Mouse (Mus musculus) MEL (cell line): Measurements from ENCODE around the gene Dctn1. TPM values are rescaled to one million over a fixed set of nuclear protein-coding genes. Genes with fewer than 3 reads are reported as not detected.
A peak's percentile ranks its signal among the peaks of the same experiment; 100 is the strongest.

ENCODE experiments used
- DNase-seq: peaks from one replicate; pipeline ENCODE4 v3.0.0; 2011; ENCODE audit warnings: low read depth, low spot score
- H3K27ac ChIP-seq: 2 replicates; pipeline ENCODE4 v1.5.1; 2012; ENCODE audit warnings: low read depth, mild to moderate bottlenecking, control low read depth, low read length, moderate library complexity; ENCODE audit not compliant: control insufficient read depth
- H3K27me3 ChIP-seq, 2 experiments: fragments of 150-350 bp in 1 of 2; sonication (generic) in 1 of 2; 2 replicates each; pipeline ENCODE4 v1.6.1; 2012; ENCODE audit warnings: low read length in 2 of 2, mild to moderate bottlenecking in 2 of 2, improper control_type of control experiment in 1 of 2, moderate library complexity in 1 of 2; ENCODE audit not compliant: insufficient read depth in 2 of 2, control insufficient read depth in 1 of 2
- H3K36me3 ChIP-seq, 2 experiments: 2 replicates each; pipeline ENCODE4 v1.6.1; 2012 to 2014; ENCODE audit warnings: low read length in 2 of 2, improper control_type of control experiment in 1 of 2, inconsistent platforms in 1 of 2, mild to moderate bottlenecking in 1 of 2; ENCODE audit not compliant: insufficient read depth in 2 of 2, control insufficient read depth in 1 of 2
- H3K4me1 ChIP-seq, 2 experiments: fragments of 150-350 bp in 1 of 2; sonication (generic) in 1 of 2; 2 replicates each; pipeline ENCODE4 v1.6.1; 2012; ENCODE audit warnings: low read length in 2 of 2, improper control_type of control experiment in 1 of 2, mild to moderate bottlenecking in 1 of 2; ENCODE audit not compliant: insufficient read depth in 2 of 2, control insufficient read depth in 1 of 2
- H3K4me3 ChIP-seq, 2 experiments: fragments of 150-350 bp in 1 of 2; sonication (generic) in 1 of 2; 2 replicates each; pipeline ENCODE4 v1.5.1; 2012; ENCODE audit warnings: low read depth in 2 of 2, low read length in 2 of 2, mild to moderate bottlenecking in 2 of 2, moderate library complexity in 2 of 2, control low read depth in 1 of 2, improper control_type of control experiment in 1 of 2; ENCODE audit not compliant: control insufficient read depth in 1 of 2, insufficient read depth in 1 of 2
- H3K79me2 ChIP-seq: 2 replicates; pipeline ENCODE4 v1.6.1; 2012; ENCODE audit warnings: mild to moderate bottlenecking, low read length, moderate library complexity; ENCODE audit not compliant: control insufficient read depth, poor library complexity, insufficient read depth
- H3K9ac ChIP-seq: 2 replicates; pipeline ENCODE4 v1.6.1; 2012; ENCODE audit warnings: low read depth, mild to moderate bottlenecking, control low read depth, low read length, moderate library complexity; ENCODE audit not compliant: control insufficient read depth, poor library complexity, severe bottlenecking
- H3K9me3 ChIP-seq: fragments of 150-350 bp; sonication (generic); replicated peaks from 2 replicates; pipeline ENCODE4 v1.6.1; 2012; ENCODE audit warnings: mild to moderate bottlenecking, low read length, improper control_type of control experiment, moderate library complexity; ENCODE audit not compliant: insufficient read depth
- BHLHE40 ChIP-seq: IDR thresholded peaks from 2 replicates; pipeline ENCODE4 v1.6.1; 2012; ENCODE audit warnings: low read depth, mild to moderate bottlenecking, inconsistent platforms, low read length, improper control_type of control experiment, borderline replicate concordance
- CHD1 ChIP-seq: IDR thresholded peaks from 2 replicates; pipeline ENCODE4 v1.6.1; 2012; ENCODE audit warnings: low read depth, mild to moderate bottlenecking, inconsistent platforms, low read length, improper control_type of control experiment
- CHD2 ChIP-seq: IDR thresholded peaks from 2 replicates; pipeline ENCODE4 v1.6.1; 2011; ENCODE audit warnings: low read length, improper control_type of control experiment
- E2F4 ChIP-seq: IDR thresholded peaks from 2 replicates; pipeline ENCODE4 v1.6.1; 2011; ENCODE audit warnings: low read depth, low read length, improper control_type of control experiment, borderline replicate concordance
- ELF1 ChIP-seq: IDR thresholded peaks from 2 replicates; pipeline ENCODE4 v1.6.1; 2014; ENCODE audit warnings: low read depth, mild to moderate bottlenecking, inconsistent platforms, low read length, improper control_type of control experiment, moderate library complexity
- ETS1 ChIP-seq: IDR thresholded peaks from 2 replicates; pipeline ENCODE4 v1.6.1; 2012; ENCODE audit warnings: low read depth, mild to moderate bottlenecking, inconsistent platforms, low read length, improper control_type of control experiment, moderate library complexity
- GABPA ChIP-seq: IDR thresholded peaks from 2 replicates; pipeline ENCODE4 v1.6.1; 2012; ENCODE audit warnings: low read depth, mild to moderate bottlenecking, inconsistent platforms, low read length, improper control_type of control experiment, moderate library complexity
- HCFC1 ChIP-seq: IDR thresholded peaks from 2 replicates; pipeline ENCODE4 v1.6.1; 2012; ENCODE audit warnings: low read depth, mild to moderate bottlenecking, inconsistent platforms, low read length, improper control_type of control experiment, moderate library complexity
- JUND ChIP-seq: IDR thresholded peaks from 2 replicates; pipeline ENCODE4 v1.6.1; 2011; ENCODE audit warnings: low read depth, mild to moderate bottlenecking, improper control_type of control experiment, low read length
- MAFK ChIP-seq: IDR thresholded peaks from 2 replicates; pipeline ENCODE4 v1.6.1; 2011; ENCODE audit warnings: low read depth, mild to moderate bottlenecking, low read length, improper control_type of control experiment, borderline replicate concordance
- MAX ChIP-seq: IDR thresholded peaks from 2 replicates; pipeline ENCODE4 v1.6.1; 2011; ENCODE audit warnings: low read length, improper control_type of control experiment
- MXI1 ChIP-seq: IDR thresholded peaks from 2 replicates; pipeline ENCODE4 v1.6.1; 2011; ENCODE audit warnings: mild to moderate bottlenecking, low read depth, low read length, improper control_type of control experiment
- MYC ChIP-seq: IDR thresholded peaks from 2 replicates; pipeline ENCODE4 v1.6.1; 2011; ENCODE audit warnings: low read depth, mild to moderate bottlenecking, low read length, improper control_type of control experiment, moderate library complexity
- NELFE ChIP-seq: IDR thresholded peaks from 2 replicates; pipeline ENCODE4 v1.6.1; 2011; ENCODE audit warnings: low read depth, low read length, improper control_type of control experiment
- POLR2A ChIP-seq, 2 experiments: IDR thresholded peaks; 2 replicates each; pipeline ENCODE4 v1.6.1; 2011 to 2012; ENCODE audit warnings: low read length in 2 of 2, mild to moderate bottlenecking in 2 of 2, control low read depth in 1 of 2, improper control_type of control experiment in 1 of 2, low read depth in 1 of 2, moderate library complexity in 1 of 2; ENCODE audit not compliant: control insufficient read depth in 1 of 2, insufficient read depth in 1 of 2, poor library complexity in 1 of 2
- POLR2AphosphoS2 ChIP-seq: IDR thresholded peaks from 2 replicates; pipeline ENCODE4 v1.6.1; 2011; ENCODE audit warnings: low read length, improper control_type of control experiment
- POLR2AphosphoS5 ChIP-seq: IDR thresholded peaks from 2 replicates; pipeline ENCODE4 v1.6.1; 2012; ENCODE audit warnings: low read depth, borderline replicate concordance, mild to moderate bottlenecking, inconsistent platforms, low read length, moderate library complexity, mixed read lengths
- RAD21 ChIP-seq: IDR thresholded peaks from 2 replicates; pipeline ENCODE4 v1.6.1; 2011; ENCODE audit warnings: mild to moderate bottlenecking, low read depth, low read length, improper control_type of control experiment
- RCOR1 ChIP-seq: IDR thresholded peaks from 2 replicates; pipeline ENCODE4 v1.6.1; 2012; ENCODE audit warnings: low read depth, mild to moderate bottlenecking, inconsistent platforms, low read length, improper control_type of control experiment
- SIN3A ChIP-seq: IDR thresholded peaks from 2 replicates; pipeline ENCODE4 v1.6.1; 2012; ENCODE audit warnings: low read length, improper control_type of control experiment, inconsistent platforms
- SMC3 ChIP-seq: IDR thresholded peaks from 2 replicates; pipeline ENCODE4 v1.6.1; 2011; ENCODE audit warnings: low read depth, low read length, improper control_type of control experiment
- TCF12 ChIP-seq: IDR thresholded peaks from 2 replicates; pipeline ENCODE4 v1.6.1; 2014; ENCODE audit warnings: low read depth, mild to moderate bottlenecking, inconsistent platforms, low read length, improper control_type of control experiment, moderate library complexity
- USF1 ChIP-seq: IDR thresholded peaks from 2 replicates; pipeline ENCODE4 v1.6.1; 2014; ENCODE audit warnings: low read depth, mild to moderate bottlenecking, inconsistent platforms, low read length, improper control_type of control experiment, moderate library complexity
- USF2 ChIP-seq, 2 experiments: IDR thresholded peaks; 2 replicates each; pipeline ENCODE4 v1.6.1; 2011 to 2012; ENCODE audit warnings: improper control_type of control experiment in 2 of 2, low read length in 2 of 2, borderline replicate concordance in 1 of 2, inconsistent platforms in 1 of 2, low read depth in 1 of 2, mild to moderate bottlenecking in 1 of 2; ENCODE audit not compliant: insufficient read depth in 1 of 2
- ZKSCAN1 ChIP-seq: IDR thresholded peaks from 2 replicates; pipeline ENCODE4 v1.6.1; 2012; ENCODE audit warnings: low read depth, mild to moderate bottlenecking, inconsistent platforms, low read length, improper control_type of control experiment, moderate library complexity
- ZNF384 ChIP-seq: IDR thresholded peaks from 2 replicates; pipeline ENCODE4 v1.6.1; 2012; ENCODE audit warnings: low read depth, mild to moderate bottlenecking, inconsistent platforms, low read length, improper control_type of control experiment
- polyA plus RNA-seq, 2 experiments: library from polyadenylated mRNA; stranded (reverse) in 1 of 2; unstranded in 1 of 2; fragments of >175 nt in 1 of 2; fragments of >200 nt in 1 of 2; gene quantifications; 2 replicates each; pipeline versions ENCODE4 v1.2.1 to v1.2.4; 2012; ENCODE audit warnings: low replicate concordance in 2 of 2, low read depth in 1 of 2; ENCODE audit not compliant: insufficient read length in 2 of 2, insufficient read depth in 1 of 2, missing spikeins in 1 of 2
- total RNA-seq: library from RNA; depleted of rRNA; stranded (reverse); fragments of 300-350 nt; gene quantifications from 2 replicates; pipeline ENCODE4 v1.2.3, GENCODE M21; 2012

The Dctn1 gene
- total and polyA plus RNA-seq, 3 experiments = 23.3 to 81.9 TPM; not detected in 1

DNA sequence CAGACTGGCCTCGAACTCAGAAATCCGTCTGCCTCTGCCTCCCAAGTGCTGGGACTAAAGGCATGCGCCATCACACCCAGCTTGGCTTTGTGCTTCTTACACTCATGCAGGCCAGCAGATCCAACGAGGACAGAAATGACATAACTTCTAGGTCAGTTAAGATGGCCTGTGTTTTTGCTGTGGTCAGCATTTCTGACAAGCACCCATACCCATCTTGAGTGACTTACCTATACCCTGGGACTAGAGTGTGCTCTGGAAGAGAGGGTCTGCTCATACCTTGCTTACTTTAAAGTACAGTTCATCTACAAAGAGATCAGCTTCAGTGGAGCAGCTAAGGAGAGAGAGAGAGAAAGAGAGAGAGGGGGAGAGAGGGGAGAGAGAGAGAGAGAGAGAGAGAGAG lies 67.6 kb downstream of the Dctn1 start:
- H3K79me2 ChIP-seq = no peaks in the 10 kb centered on the region
- no peaks in the 10 kb centered on the region for H3K4me1 ChIP-seq
- DNase-seq = no peak
- H3K9me3 ChIP-seq = no peaks in the 10 kb centered on the region
- no peak overlapping the region for H3K27ac ChIP-seq
- no peak for TF ChIP-seq CHD2
- no peak for TF ChIP-seq MYC
- peak; percentile 49; the same call in 1 of the 2 replicates for TF ChIP-seq MAFK
- no peak for TF ChIP-seq POLR2AphosphoS2
- peaks cover 15 to 16% of the 10 kb centered on the region in 2 experiments for H3K27me3 ChIP-seq
- H3K9ac ChIP-seq = no peak overlapping the region
- H3K36me3 ChIP-seq = no peaks in the 10 kb centered on the region
- no peak overlapping the region for H3K4me3 ChIP-seq

DNA sequence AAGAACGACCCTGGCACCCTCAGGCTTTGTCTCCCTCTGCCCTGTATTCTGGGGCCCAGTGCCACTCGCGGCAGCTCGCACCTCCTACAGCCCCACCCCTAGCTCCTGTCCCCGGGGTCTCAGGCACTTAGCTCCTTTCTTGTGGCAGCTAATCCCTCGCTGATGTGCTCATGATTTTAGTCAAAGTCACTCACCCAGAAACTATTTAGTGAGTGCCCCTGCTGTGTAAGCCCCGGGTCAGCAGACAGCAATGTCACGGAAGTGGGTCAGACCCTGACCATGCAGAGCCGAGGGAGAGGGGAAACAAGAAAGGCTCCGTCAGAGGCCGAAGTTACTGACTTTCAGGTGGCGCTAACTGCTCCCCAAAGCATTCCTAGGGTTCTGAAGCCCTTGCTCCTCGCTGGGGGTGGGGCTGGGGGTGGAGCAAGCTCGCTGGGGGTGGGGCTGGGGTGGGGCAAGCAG lies 68.6 kb downstream of the Dctn1 start:
- Histone ChIP-seq H3K27me3 (peaks cover 13 to 18% of the 10 kb centered on the region in 2 experiments), H3K27ac (no peak overlapping the region), H3K9me3 (no peaks in the 10 kb centered on the region), H3K4me3 (no peak overlapping the region), H3K79me2 (no peaks in the 10 kb centered on the region), H3K36me3 (no peaks in the 10 kb centered on the region), H3K4me1 (no peaks in the 10 kb centered on the region), H3K9ac (no peak overlapping the region)
- DNase-seq = no peak
- no peak for TF ChIP-seq JUND
- TF ChIP-seq MXI1 = no peak
- no peak for TF ChIP-seq ETS1
- no peak for TF ChIP-seq MYC
- TF ChIP-seq POLR2A (IDR thresholded peaks at IDR 0.05; ENCODE audit: control insufficient read depth in 1 of 2, insufficient read depth in 1 of 2, low read depth in 1 of 2, low read length in 2 of 2, poor library complexity in 1 of 2) = no peak
- TF ChIP-seq RAD21 = no peak
- no peak for TF ChIP-seq E2F4
- TF ChIP-seq CHD1 = no peak
- no peak for TF ChIP-seq USF2 (IDR thresholded peaks at IDR 0.05; ENCODE audit: borderline replicate concordance in 1 of 2, insufficient read depth in 1 of 2, low read depth in 1 of 2, low read length in 2 of 2)
- no peak for TF ChIP-seq HCFC1

DNA sequence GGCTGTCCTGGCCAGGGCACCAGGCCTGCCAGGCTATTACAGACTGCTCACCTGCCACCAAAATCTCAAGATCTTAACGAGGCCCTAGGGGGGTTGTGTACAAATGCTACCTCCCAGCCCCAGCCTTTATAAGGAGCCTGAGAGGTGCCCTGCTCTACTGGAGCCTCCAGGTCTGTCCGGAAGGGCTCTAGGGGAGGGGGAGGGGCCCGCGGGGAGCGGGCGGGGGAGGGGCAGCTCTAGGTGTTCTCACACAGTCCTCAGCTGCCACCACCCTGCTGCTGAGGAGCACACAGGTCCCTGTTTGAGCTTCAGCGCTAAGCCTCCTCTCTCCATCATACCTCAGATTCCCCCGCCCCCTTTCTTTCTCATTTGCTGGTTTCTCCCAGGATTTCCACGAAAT lies 71.4 kb downstream of the Dctn1 start:
- no peaks in the 10 kb centered on the region for H3K79me2 ChIP-seq
- peaks cover 0 to 12% of the 10 kb centered on the region in 2 experiments; a peak in 3 of 4 replicates for H3K27me3 ChIP-seq
- no peak overlapping the region for H3K4me3 ChIP-seq
- no peak overlapping the region for H3K27ac ChIP-seq
- H3K9me3 ChIP-seq = no peaks in the 10 kb centered on the region
- H3K36me3 ChIP-seq = no peaks in the 10 kb centered on the region
- DNase-seq = no peak
- no peak overlapping the region for H3K9ac ChIP-seq
- TF ChIP-seq ZNF384 (no peak), POLR2AphosphoS5 (no peak), NELFE (no peak), E2F4 (no peak), CHD2 (no peak), SMC3 (no peak), ZKSCAN1 (no peak), TCF12 (no peak), USF1 (no peak), POLR2A (IDR thresholded peaks at IDR 0.05; ENCODE audit: control insufficient read depth in 1 of 2, insufficient read depth in 1 of 2, low read depth in 1 of 2, low read length in 2 of 2, poor library complexity in 1 of 2) (no peak), MAX (no peak), GABPA (no peak), POLR2AphosphoS2 (no peak), BHLHE40 (no peak), RCOR1 (no peak), USF2 (IDR thresholded peaks at IDR 0.05; ENCODE audit: borderline replicate concordance in 1 of 2, insufficient read depth in 1 of 2, low read depth in 1 of 2, low read length in 2 of 2) (no peak), ELF1 (no peak), SIN3A (no peak)
- no peaks in the 10 kb centered on the region for H3K4me1 ChIP-seq
